Mouse (Mus musculus) stomach, embryonic 14.5 days (tissue): ENCODE measurements around the gene Kcnq1. TPM values are rescaled to one million over a fixed set of nuclear protein-coding genes. Genes with fewer than 3 reads are reported as not detected.

ENCODE experiments used
- ATAC-seq: fragments of 200-750 bp; cut with Nextera tagmentation; 2 replicates; pipeline ENCODE4 v1.8.0; 2017; ENCODE audit warnings: low read depth, moderate TSS enrichment; ENCODE audit not compliant: insufficient number of reproducible peaks, insufficient read depth, low FRiP score
- H3K27ac ChIP-seq: fragments of 300-500 bp; sonication (generic); 2 replicates; pipeline ENCODE4 v1.5.1; 2014; ENCODE audit warnings: mild to moderate bottlenecking, low read length, moderate library complexity, mixed read lengths
- H3K27me3 ChIP-seq: fragments of 300-500 bp; sonication (generic); 2 replicates; pipeline ENCODE4 v1.6.1; 2014; ENCODE audit warnings: low read length, control low read depth, mixed read lengths; ENCODE audit not compliant: control insufficient read depth, insufficient read depth
- H3K36me3 ChIP-seq: fragments of 300-500 bp; sonication (generic); 2 replicates; pipeline ENCODE4 v1.6.1; 2014; ENCODE audit warnings: mild to moderate bottlenecking, control low read depth, low read length, moderate library complexity, mixed read lengths; ENCODE audit not compliant: control insufficient read depth, insufficient read depth
- H3K4me1 ChIP-seq: fragments of 300-500 bp; sonication (generic); 2 replicates; pipeline ENCODE4 v1.6.1; 2014; ENCODE audit warnings: low read length, control low read depth, mixed read lengths; ENCODE audit not compliant: control insufficient read depth, insufficient read depth
- H3K4me2 ChIP-seq: fragments of 300-500 bp; sonication (generic); replicated peaks from 2 replicates; pipeline ENCODE4 v1.6.1; 2014; ENCODE audit warnings: low read depth, low read length, control low read depth
- H3K4me3 ChIP-seq: fragments of 300-500 bp; sonication (generic); 2 replicates; pipeline ENCODE4 v1.5.1; 2014; ENCODE audit warnings: low read depth, low read length, control low read depth
- H3K9ac ChIP-seq: fragments of 300-500 bp; sonication (generic); replicated peaks from 2 replicates; pipeline ENCODE4 v1.6.1; 2014; ENCODE audit warnings: low read depth, mild to moderate bottlenecking, control low read depth, low read length, moderate library complexity, mixed read lengths
- H3K9me3 ChIP-seq: fragments of 300-500 bp; sonication (generic); 2 replicates; pipeline ENCODE4 v1.6.1; 2016; ENCODE audit warnings: low read depth, low read length, control low read depth; ENCODE audit not compliant: control insufficient read depth
- WGBS: fragments of 180-500 bp; shearing (Covaris S2); extraction: QIAGEN DNeasy Blood & Tissue Kit; methylation state at CpG from one replicate; pipeline ENCODE4 v1.1.7; 2014; 5-methylcytosine and 5-hydroxymethylcytosine counted together
- polyA plus RNA-seq: library from polyadenylated mRNA; unstranded; fragments of >200 nt; fragmentation: Nextera tagmentation; extraction: Ambion mirVana; gene quantifications from 2 replicates; pipeline ENCODE4 v1.2.1, GENCODE M21; 2014

The Kcnq1 gene
- polyA plus RNA-seq, 1 experiment from 2014 or later, result 4.2 TPM

- peaks cover 16% of the 10 kb centered on the region for H3K4me1 ChIP-seq
- peak overlapping the region; percentile 18; the same call in 1 of the 2 replicates for H3K27ac ChIP-seq
- no peaks in the 10 kb centered on the region for H3K27me3 ChIP-seq
- ATAC-seq, result no peak; the same call in 1 of the 2 replicates
- H3K9me3 ChIP-seq, result no peaks in the 10 kb centered on the region
- 22% methylated on average over 4 of the region's 4 CpGs for WGBS
- no peaks in the 10 kb centered on the region for H3K36me3 ChIP-seq
- no peak overlapping the region for H3K4me2 ChIP-seq
- H3K9ac ChIP-seq, result no peak overlapping the region
- no peak overlapping the region for H3K4me3 ChIP-seq
Measured at GRCm38 (mm10) chr7:143333604-143334003, 227.4 kb downstream of the Kcnq1 start.

DNA sequence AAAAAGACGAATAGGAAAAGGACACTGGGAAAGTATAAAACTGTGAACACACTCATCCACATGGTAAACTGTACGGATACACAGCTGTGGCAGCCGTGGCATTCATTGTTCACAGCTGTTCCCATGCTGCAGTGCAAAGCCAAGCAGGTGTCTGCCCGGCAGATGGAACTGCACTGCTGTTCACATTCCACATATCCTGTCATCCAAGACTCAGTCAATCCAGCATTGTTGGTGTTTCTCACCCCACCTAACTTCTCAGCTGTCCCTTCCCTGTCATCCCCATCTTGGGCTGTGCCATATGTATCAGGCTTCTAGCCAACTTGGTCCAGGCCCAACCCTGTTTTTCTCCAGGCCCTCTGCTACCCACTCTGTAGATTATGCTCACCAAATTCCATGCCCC, 232.5 kb downstream of the Kcnq1 start:
- H3K9me3 ChIP-seq, result no peaks in the 10 kb centered on the region

DNA sequence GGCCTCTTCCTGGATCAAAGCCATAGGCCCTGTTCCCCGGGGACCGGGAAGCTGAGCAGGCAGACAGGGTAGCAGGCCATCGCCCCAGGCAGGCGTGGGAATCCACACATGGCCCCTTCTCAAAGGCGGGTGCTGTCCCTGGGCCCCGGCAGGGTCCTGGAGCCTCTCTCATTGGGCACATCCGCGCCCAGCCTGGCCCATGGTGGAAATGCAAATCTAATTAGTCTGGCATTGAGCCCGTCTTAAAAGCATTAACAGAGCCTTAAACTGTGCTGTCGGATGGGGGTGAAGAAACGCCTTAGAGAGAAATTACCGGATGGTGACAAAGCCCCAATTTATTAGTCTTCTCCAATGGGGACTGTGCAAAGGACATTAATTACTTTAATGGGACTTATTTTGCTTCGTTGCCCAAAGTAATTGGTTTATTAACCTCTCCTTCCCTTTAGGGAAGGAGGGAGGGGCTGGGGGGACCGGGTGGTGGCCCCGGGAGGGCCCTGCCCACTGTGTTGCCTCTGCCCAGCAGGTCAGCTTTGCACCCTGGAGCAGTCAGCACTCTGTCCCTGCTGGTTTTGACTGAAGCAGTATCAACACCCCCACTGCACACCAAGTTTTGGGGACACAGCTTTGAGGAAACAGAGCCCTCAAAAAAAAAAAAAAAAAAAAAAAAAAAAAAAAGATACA, 234.6 kb downstream of the Kcnq1 start:
- H3K36me3 ChIP-seq, result no peaks in the 10 kb centered on the region
- 75% methylated on average over 15 of the region's 15 CpGs for WGBS
- peaks cover 16% of the 10 kb centered on the region for H3K4me1 ChIP-seq
- no peak overlapping the region for H3K9ac ChIP-seq
- ATAC-seq, result peak; percentile 68; the same call in 1 of the 2 replicates
- H3K4me2 ChIP-seq, result no peak overlapping the region
- H3K4me3 ChIP-seq, result no peak overlapping the region
- no peaks in the 10 kb centered on the region for H3K9me3 ChIP-seq
- no peaks in the 10 kb centered on the region for H3K27me3 ChIP-seq
- H3K27ac ChIP-seq, result no peak overlapping the region

More for the DNA sequence above, 232.5 kb downstream of the Kcnq1 start:
- no peak for ATAC-seq
- whole genome bisulfite sequencing, result 73% methylated on average over 4 of the region's 4 CpGs
- Histone ChIP-seq H3K9ac (no peak overlapping the region), H3K36me3 (no peaks in the 10 kb centered on the region), H3K4me2 (no peak overlapping the region), H3K27me3 (no peaks in the 10 kb centered on the region), H3K4me3 (no peak overlapping the region), H3K27ac (no peak overlapping the region), H3K4me1 (peaks cover 16% of the 10 kb centered on the region)

- WGBS, result 59% methylated on average over 3 of the region's 3 CpGs
Measured at GRCm38 (mm10) chr7:143341301-143341980, 235.3 kb downstream of the Kcnq1 start.

GRCm38 (mm10) chr7:143343781-143344306, 237.7 kb downstream of the Kcnq1 start:
- peak overlapping the region; percentile 16; the same call in 1 of the 2 replicates for H3K27ac ChIP-seq
- no peaks in the 10 kb centered on the region for H3K9me3 ChIP-seq
- H3K36me3 ChIP-seq, result no peaks in the 10 kb centered on the region
- H3K4me1 ChIP-seq, result peaks cover 16% of the 10 kb centered on the region
- no peak overlapping the region for H3K4me3 ChIP-seq
- H3K9ac ChIP-seq, result no peak overlapping the region
- WGBS, result 27% methylated on average over 12 of the region's 12 CpGs
- H3K27me3 ChIP-seq, result no peaks in the 10 kb centered on the region
- no peak for ATAC-seq
- no peak overlapping the region for H3K4me2 ChIP-seq

More at GRCm38 (mm10) chr7:143341301-143341980, 235.3 kb downstream of the Kcnq1 start:
- Histone ChIP-seq H3K4me2 (no peak overlapping the region), H3K27ac (no peak overlapping the region), H3K4me1 (peaks cover 16% of the 10 kb centered on the region), H3K27me3 (no peaks in the 10 kb centered on the region), H3K36me3 (no peaks in the 10 kb centered on the region), H3K9ac (no peak overlapping the region), H3K9me3 (no peaks in the 10 kb centered on the region), H3K4me3 (no peak overlapping the region)
- ATAC-seq, result peak; percentile 68; the same call in 1 of the 2 replicates

- 71% methylated on average over 7 of the region's 7 CpGs for WGBS
- no peak for ATAC-seq
- no peak overlapping the region for H3K4me2 ChIP-seq
- no peak overlapping the region for H3K9ac ChIP-seq
- H3K27ac ChIP-seq, result no peak overlapping the region
- H3K9me3 ChIP-seq, result no peaks in the 10 kb centered on the region
- H3K4me3 ChIP-seq, result no peak overlapping the region
- H3K4me1 ChIP-seq, result no peaks in the 10 kb centered on the region
- no peaks in the 10 kb centered on the region for H3K27me3 ChIP-seq
- H3K36me3 ChIP-seq, result no peaks in the 10 kb centered on the region
Measured at GRCm38 (mm10) chr7:143349287-143349686, 243.1 kb downstream of the Kcnq1 start.

DNA sequence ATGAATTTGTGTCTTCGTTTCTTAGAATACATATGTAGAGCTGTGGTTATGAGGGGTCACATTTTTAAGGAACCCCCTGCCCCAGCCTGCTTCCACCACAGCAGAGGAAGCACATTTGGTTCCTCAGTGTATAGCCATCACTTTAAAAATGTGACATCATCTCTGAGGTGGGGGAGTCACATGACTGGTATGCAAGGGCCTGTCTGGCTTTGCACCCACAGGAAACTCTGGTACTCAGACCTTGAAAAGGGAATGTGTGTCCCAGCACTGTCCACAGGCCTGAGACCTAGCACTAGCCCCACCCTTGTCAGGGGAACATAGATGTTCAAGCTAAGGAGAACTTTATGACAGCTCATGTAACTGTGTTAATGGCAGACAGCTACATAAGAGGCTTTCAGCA, 243.7 kb downstream of the Kcnq1 start:
- Histone ChIP-seq H3K27me3 (no peaks in the 10 kb centered on the region), H3K4me3 (no peak overlapping the region), H3K9me3 (no peaks in the 10 kb centered on the region), H3K9ac (no peak overlapping the region), H3K36me3 (no peaks in the 10 kb centered on the region), H3K4me1 (no peaks in the 10 kb centered on the region), H3K27ac (no peak overlapping the region), H3K4me2 (no peak overlapping the region)
- no peak for ATAC-seq
- 65% methylated on average over 1 of the region's 1 CpGs for WGBS

DNA sequence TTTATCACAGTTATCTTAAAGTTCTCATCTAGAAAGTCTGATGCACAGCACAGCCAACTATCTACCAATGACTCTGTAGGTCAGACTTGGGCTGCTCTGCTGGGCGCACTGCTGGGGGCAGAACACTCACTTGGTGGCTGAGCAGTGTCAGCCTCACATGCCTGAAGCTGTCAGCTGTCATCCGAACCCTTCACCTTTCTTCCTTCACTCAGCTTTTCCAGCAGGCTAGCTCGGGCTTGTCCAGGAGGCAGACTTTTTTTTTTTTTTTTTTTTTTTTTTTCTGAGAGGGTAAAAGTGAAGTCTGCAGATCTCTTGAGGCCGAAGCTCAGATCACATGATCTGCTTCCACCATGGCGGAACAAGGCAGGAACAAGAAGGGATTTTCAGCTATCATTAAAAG, 249.7 kb downstream of the Kcnq1 start:
- Histone ChIP-seq H3K27me3 (no peaks in the 10 kb centered on the region), H3K36me3 (no peaks in the 10 kb centered on the region), H3K4me3 (no peak overlapping the region), H3K27ac (no peak overlapping the region), H3K4me2 (no peak overlapping the region), H3K9ac (no peak overlapping the region), H3K9me3 (no peaks in the 10 kb centered on the region), H3K4me1 (peaks cover 15% of the 10 kb centered on the region)
- ATAC-seq, result no peak
- WGBS, result 59% methylated on average over 5 of the region's 5 CpGs
